Mouse (Mus musculus): ENCODE data around the gene Ube4a.

The Ube4a gene

GRCm38 (mm10) chr9:44897024-44897423 lies 68.4 kb downstream of the Ube4a start:
- no peak for DNase-seq

GRCm38 (mm10) chr9:44892664-44893063 lies 72.7 kb downstream of the Ube4a start:
- no peak for DNase-seq

GRCm38 (mm10) chr9:44891210-44891609 lies 74.2 kb downstream of the Ube4a start:
- no peak for DNase-seq

- DNase-seq: no peak
Observed at GRCm38 (mm10) chr9:44890122-44890521, 75.3 kb downstream of the Ube4a start.

GRCm38 (mm10) chr9:44888114-44888624 lies 77.2 kb downstream of the Ube4a start:
- DNase-seq: no peak

- no peak for DNase-seq
Observed at GRCm38 (mm10) chr9:44882981-44883569, 82.3 kb downstream of the Ube4a start.

GRCm38 (mm10) chr9:44882436-44882980 lies 82.9 kb downstream of the Ube4a start:
- peak; percentile 71 for DNase-seq

- peak; percentile 83 for DNase-seq
Observed at GRCm38 (mm10) chr9:44881941-44882435, 83.4 kb downstream of the Ube4a start.

- DNase-seq: peak; percentile 99
Observed at GRCm38 (mm10) chr9:44881221-44881871, 84.1 kb downstream of the Ube4a start, which contains the start of gene Kmt2a. Gene Kmt2a, minus strand, starts transcription at chr9:44881296.

- no peak for DNase-seq
Observed at GRCm38 (mm10) chr9:44880309-44881081, 84.9 kb downstream of the Ube4a start.

GRCm38 (mm10) chr9:44879694-44880271 lies 85.6 kb downstream of the Ube4a start:
- peak; percentile 74 for DNase-seq

GRCm38 (mm10) chr9:44878776-44879500 lies 86.5 kb downstream of the Ube4a start:
- peak; percentile 65 for DNase-seq

- no peak for DNase-seq
Observed at GRCm38 (mm10) chr9:44877686-44878085, 87.7 kb downstream of the Ube4a start.

GRCm38 (mm10) chr9:44875476-44875875 lies 89.9 kb downstream of the Ube4a start:
- DNase-seq: no peak

GRCm38 (mm10) chr9:44874198-44874597 lies 91.2 kb downstream of the Ube4a start:
- DNase-seq: no peak

- no peak for DNase-seq
Observed at GRCm38 (mm10) chr9:44873665-44874064, 91.7 kb downstream of the Ube4a start.

Data from thymus, postnatal 14 days (tissue).